Mouse (Mus musculus): ENCODE measurements around the gene Ino80.
A peak's percentile ranks its signal among the peaks of the same experiment; 100 is the strongest.

Gene Ino80

GRCm38 (mm10) chr2:119436988-119437387 is 40.5 kb downstream of the Ino80 start:
- DNase-seq = no peak

DNA sequence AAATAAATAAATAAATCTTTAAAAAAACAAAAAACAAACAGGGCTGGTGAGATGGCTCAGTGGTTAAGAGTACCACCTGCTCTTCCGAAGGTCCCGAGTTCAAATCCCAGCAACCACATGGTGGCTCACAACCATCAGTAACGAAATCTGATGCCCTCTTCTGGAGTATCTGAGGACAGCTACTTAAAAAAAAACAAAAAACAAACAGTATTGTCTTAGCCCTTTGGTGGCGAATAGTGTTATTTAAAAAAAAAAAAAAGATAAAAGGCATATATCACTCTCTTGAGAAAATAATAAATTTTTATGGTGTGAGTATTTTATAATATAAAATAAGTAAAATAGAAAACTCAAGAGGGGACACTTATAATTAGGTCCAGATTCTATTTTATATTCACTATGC is 41.0 kb downstream of the Ino80 start:
- DNase-seq = no peak

GRCm38 (mm10) chr2:119413819-119414218 is 63.7 kb downstream of the Ino80 start:
- peak; percentile 86 for DNase-seq

DNA sequence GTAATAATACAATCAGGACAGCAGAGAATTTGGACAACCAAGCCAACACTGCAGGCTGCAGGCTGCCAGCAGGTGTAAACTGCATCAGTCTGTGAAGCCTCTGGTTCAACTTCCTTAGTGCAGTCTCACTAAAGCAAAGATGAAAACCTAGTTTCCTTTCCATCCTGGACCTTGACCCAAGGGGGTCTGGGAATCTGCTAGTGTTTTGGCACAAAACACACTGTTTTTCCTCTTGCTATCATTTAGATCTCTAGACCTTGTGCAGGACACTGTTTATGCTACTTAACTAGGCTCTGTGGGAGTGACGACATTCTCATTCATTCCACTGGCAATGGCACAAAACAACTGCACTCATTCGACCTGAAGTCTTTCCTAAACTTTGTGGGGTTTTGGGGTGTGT is 65.8 kb downstream of the Ino80 start:
- peak; percentile 90 for DNase-seq

GRCm38 (mm10) chr2:119411016-119411415 is 66.5 kb downstream of the Ino80 start:
- DNase-seq = peak; percentile 91

GRCm38 (mm10) chr2:119408733-119409132 is 68.8 kb downstream of the Ino80 start:
- DNase-seq = no peak

DNA sequence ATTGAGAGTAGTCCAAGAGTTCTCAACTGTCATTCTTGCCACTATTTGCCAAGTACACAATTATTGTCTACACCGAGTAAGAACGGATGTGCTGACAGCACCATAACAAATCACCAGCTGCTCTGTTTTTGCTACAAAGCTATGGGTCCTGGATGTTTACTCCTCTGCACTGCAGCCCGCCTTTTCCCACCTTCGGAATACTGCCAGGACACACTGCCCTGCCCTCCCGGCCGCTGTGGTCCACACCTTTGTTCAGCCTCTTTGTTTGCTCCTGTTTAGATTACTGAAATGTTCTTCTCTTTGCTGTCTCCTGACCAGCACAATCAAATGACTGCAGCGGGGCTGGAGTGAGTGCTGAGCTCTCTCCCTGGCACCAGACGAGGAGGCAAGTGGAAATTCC is 69.2 kb downstream of the Ino80 start:
- DNase-seq = peak; percentile 95

DNA sequence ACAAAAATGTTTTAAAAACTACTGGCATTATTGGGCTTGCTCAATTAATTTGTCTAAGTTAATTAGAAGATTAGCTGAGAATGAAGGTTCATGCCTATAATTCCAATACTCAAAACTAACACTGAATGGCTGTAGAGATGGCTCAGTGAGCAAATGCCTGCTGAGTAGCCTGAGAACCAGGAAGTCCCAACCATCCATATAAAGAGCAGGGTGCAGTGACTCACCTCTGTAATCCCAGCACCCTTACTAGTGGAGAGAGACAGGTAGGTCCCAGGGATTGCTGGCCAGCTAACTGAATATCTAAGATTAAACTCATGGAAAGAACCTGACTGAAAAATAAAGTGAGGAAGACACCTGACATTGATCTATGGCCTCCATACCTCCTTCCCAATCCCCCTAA is 78.2 kb downstream of the Ino80 start:
- no peak for DNase-seq

DNA sequence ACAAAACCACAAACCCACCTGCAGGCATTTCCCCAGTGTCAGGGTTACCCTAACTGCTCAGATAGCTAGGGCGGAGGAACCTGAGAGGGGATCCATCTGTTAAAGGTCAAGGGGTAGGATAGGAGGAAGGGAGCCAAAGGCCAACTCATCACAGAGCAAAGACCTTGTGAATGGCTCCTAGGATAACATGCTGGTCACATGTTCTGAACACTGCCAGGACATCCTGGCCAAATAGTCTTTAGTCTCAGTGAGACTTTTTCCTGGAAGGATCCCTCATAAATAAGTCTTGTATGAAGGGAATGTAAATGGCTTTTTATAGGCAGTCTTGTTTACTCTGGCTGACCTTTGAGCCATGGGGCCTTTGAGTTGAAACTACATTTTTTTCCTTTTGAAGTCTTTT is 78.8 kb downstream of the Ino80 start:
- DNase-seq = peak; percentile 54

DNA sequence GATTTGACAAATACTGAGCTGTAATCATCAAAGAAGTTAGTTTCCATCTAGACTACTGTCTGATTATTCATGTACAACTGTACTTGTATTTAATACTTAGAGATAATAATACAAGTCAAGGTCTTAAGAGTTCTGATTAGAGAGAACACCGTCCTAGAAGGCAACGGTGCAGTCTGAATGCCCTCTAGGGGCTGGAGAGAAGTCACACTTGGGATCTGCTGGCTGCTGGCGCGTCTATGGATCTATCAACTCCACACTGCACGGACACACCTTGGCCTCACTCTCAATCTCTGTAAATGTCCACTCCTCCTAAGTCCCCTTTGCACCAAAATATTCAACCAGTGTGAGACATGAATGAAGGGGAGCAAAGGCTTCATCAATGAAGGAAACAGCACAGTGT is 79.2 kb downstream of the Ino80 start:
- DNase-seq = no peak

- DNase-seq = peak; percentile 60
Observed at GRCm38 (mm10) chr2:119389992-119390391, 87.5 kb downstream of the Ino80 start.

DNA sequence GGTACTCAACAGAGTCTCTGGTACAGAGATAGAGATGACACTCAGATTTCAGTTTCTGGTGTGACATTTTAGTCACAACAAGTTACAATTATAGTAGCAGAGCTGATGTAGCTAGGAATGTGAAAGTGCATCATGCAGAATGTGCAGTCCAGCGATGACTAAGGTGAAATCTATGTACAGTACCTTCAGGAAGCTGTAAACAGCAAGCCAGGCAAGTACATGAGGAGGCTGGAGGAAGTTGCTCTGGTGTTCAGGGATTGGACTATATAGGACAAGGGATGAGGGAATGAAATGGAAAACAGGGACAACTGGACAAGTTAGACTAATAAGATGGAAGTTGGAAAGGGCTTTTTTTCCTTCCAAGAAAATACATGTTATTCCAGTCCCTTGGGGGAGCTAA is 89.2 kb downstream of the Ino80 start:
- DNase-seq = peak; percentile 79

GRCm38 (mm10) chr2:119379455-119379854 is 98.0 kb downstream of the Ino80 start:
- DNase-seq = peak; percentile 72

GRCm38 (mm10) chr2:119377826-119378225 is 99.7 kb downstream of the Ino80 start:
- no peak for DNase-seq

GRCm38 (mm10) chr2:119377286-119377685 is 100.2 kb downstream of the Ino80 start:
- DNase-seq = peak; percentile 91

DNA sequence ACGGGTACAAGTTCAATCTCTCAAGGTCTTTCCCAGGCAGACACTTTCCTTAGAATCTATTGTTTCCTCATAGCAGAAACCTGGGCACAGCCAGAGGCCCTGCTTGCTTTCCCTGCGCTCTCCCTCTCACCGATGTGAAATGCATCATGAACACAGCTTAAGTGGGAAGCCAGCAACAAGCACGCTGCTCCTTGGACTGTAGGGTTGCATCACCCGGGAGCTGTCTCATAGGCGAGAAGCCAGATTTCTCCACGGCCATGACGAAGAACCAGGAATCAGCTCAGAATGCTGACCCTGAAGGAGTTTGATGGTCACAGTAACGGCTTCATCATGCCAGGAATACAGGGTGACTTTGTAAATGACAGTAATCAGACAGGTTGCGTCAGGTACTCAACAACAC is 107.4 kb downstream of the Ino80 start:
- no peak for DNase-seq

GRCm38 (mm10) chr2:119367346-119367745 is 110.1 kb downstream of the Ino80 start:
- no peak for DNase-seq

DNA sequence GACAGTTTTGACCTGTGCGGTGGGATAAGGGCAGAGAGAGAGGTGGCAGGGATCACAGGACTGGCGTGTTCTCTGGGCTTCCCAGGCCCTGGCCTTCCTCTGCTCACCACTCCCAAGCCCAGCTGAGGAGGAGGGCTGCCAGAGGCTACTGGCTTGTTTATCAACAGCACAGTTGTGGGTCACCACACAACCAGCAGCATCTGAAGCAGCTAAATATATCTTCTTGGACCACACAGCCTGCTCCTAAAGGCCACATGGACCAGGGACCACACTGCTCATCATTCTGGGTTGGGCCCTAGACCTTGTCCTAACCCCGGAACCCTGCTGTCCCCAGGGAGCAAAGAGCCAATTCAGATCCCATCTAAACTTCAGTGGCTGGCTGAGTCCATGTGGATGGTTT is 112.5 kb downstream of the Ino80 start:
- DNase-seq = peak; percentile 96

- no peak for DNase-seq
Observed at GRCm38 (mm10) chr2:119359721-119360291, 117.7 kb downstream of the Ino80 start.

- no peak for DNase-seq
Observed at GRCm38 (mm10) chr2:119358249-119358648, 119.2 kb downstream of the Ino80 start.

GRCm38 (mm10) chr2:119356805-119357204 is 120.7 kb downstream of the Ino80 start:
- DNase-seq = no peak

DNA sequence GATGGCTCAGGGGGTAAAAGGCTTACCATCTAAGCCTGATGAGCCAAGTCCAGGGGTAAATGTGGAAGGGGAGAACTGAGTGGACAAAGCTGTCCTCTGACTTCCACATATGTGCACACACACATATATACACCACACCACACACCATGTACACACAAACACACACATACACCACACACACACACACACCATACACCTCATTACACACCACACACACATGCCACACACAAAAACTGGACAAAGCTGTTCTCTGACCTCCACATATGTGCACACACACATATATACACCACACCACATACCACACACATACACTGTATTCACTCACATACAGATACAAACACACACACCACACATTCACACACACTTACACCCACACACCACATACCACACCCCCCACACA is 121.2 kb downstream of the Ino80 start:
- DNase-seq = no peak

DNA sequence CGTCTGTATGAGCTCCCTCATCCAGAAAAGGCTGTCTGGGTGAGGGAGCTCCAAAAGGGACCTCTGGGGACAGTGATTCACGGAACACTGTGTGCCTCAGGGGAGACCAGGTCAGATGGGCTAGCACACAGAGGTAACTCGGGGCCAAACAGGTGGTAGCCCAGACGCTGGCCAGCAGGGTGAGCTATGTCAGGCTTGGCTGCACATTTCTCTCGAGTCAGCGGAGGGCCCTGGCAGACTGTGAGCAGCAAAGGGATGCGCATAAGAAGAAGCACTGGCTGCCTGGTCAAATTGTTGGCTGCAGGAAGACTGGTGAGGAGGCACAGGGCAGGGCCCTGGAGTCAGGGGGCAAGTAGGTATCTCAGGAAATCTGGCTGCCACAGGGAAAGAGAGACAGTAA is 121.8 kb downstream of the Ino80 start:
- DNase-seq = peak; percentile 99

DNA sequence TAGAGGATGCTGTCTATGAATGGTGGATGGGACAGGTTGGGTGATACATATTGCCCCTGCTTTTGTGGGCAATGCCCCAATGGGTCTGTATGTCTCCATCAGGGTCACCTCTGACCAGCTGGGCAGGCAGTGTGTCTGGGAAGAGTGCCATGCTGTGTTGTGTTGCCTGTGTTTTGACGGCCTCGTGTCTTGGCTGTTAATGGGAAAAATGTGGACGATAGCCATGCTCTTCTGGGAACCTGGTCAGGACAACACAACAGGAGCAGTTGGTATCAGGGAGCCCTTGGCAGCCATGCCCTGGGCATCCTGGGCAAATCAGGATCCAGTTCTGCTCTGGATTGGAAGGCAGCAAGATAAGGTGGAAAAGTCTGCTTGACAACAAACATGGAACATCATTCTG is 122.4 kb downstream of the Ino80 start:
- DNase-seq = peak; percentile 99

DNA sequence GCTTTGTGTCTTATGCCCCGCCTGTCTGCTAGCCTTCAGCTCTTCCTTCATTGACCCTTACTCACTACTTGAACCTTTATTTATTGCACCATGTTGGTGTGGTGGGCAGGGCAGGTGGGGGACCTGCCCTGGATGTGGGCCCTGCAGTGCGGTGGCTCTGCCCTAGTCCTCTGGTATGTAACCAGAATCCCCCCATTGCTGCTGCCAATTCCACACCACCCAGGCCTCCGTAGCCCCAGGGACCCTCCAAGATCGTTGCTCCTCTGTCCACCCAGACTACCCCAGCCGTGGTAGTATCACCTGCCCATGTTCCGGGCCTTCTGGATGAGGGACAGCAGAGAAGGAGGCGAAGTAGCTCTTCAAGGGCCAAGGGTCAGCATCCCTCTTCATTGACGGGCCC is 123.8 kb downstream of the Ino80 start:
- DNase-seq = peak; percentile 87

All from heart, adult 11 months (tissue).